Mouse (Mus musculus) spleen, embryonic (tissue): ENCODE data around the gene Armc9.

Source experiments
- CTCF ChIA-PET: fragments of 350-600 bp; sonication (Branson Sonifier 250); formaldehyde crosslinking; loops from one replicate; lab custom pipeline; 2022; lab: Charles Lee

Gene Armc9

DNA sequence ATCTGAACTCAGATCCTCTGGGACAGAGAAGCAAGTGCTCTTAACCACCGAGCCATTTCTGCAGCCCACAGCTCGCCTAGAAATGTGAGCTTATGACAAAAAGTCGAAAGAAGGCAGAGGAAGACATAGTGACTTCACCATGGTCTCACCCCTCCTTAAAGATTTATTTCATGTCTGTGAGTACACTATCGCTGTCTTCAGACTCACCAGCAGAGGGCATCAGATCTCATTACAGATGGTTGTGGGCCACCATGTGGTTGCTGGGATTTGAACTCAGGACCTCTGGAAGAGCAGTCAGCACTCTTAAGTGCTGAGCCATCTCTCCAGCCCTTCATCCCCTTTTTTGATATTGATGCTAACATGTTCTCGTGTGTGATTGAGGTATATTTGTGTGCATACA is 20.0 kb downstream of the Armc9 start:
- CTCF ChIA-PET: no interaction called here

DNA sequence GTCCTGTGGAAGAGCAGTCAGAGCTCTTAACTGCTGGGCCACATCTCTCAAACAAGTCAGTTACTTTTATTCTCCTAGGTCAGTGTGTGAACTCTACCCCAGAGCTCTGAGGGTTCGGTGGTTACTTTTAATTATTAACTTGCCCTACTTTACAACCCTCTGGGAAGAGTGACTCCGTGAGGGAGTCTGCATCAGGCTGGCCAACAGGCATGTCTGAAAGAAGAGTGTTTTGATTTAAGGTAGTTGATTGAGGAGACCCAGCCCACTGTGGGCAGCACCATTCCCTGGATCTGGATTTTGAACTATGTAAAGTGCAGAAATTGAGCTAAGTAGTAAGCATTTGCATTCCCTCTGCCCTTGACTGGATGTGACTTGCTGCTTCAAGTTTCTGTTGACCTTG is 21.5 kb downstream of the Armc9 start:
- CTCF ChIA-PET: no interaction called here

DNA sequence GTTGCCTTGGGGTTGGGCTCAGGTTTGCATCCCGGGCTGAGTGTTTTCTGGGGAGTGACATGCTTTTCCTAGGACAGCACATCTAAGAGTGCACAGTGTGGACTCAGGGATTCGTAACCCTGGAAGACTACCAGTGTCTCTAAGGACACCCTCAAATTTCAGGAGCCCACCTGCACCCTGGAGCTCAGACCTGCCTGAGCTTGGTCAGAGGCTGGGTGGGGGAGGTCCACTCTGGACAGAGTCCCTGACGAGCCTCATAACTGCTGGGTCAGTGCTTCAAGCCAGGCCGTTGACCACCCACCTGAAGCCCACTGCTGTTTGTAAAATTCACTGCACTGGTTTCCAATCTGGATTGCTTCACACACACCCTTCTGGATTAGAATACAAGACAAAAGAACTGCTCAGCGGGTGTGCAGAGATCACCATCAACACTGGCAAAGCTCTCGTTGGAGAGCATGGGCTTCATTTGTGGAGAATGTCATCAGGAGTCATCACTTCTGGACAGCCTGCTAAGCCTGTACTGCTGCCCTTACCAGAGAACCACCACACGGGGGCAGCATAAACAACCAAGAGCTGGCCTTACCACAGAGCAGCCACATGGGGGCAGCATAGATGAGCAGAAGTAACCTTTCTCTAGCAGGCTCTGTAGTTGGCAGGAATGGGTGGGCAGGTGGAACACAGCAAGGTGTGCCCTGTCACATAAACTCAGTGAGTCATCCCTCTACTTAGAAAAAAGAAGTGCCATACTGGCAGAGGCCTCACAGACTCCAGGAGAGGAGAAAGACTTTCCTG is 24.1 kb downstream of the Armc9 start:
- CTCF ChIA-PET: interaction anchor here (0.5 to 1.1 kb wide), 6 partner anchors 22 to 518 kb away, joined by 3 to 6 read pairs (median 3); no protein-coding TSS in a partner anchor

DNA sequence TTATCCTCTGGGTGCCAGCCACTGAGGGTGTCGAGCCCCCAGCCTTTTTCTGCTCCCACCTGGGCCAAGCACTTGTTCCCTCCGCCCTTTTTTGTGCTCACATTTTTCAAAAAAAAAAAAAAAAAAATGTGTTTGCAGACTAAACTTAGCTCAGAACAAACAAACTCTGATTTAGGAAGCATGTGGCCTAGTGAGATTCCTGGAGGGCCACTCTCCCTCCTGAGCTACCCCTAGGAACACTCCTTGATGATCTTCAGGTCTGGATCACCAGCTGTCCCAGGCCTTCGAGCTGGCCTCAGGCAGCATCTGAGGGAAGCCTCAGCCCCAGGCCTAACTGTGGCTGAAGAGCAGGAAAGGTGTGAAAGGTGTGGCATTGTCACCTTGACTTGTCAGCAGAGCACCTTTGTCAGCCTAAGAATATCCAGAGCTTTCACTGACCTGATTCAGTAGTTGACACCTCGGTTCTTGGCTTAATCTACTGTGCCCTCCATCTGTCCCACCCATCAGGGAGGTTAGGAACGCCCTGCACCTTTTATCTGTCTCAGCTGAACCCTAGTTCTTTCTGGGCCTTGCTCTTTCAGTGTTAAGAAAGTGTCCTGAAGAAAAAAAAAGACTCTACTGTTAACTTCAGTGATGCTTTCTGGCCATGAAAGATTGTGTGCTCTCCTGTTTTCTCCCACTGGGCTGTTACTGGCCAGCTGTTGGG is 27.6 kb downstream of the Armc9 start:
- CTCF ChIA-PET: interaction anchor here (0.7 kb wide), 1 partner anchor 126 kb away, joined by 4 read pairs; no protein-coding TSS in a partner anchor

DNA sequence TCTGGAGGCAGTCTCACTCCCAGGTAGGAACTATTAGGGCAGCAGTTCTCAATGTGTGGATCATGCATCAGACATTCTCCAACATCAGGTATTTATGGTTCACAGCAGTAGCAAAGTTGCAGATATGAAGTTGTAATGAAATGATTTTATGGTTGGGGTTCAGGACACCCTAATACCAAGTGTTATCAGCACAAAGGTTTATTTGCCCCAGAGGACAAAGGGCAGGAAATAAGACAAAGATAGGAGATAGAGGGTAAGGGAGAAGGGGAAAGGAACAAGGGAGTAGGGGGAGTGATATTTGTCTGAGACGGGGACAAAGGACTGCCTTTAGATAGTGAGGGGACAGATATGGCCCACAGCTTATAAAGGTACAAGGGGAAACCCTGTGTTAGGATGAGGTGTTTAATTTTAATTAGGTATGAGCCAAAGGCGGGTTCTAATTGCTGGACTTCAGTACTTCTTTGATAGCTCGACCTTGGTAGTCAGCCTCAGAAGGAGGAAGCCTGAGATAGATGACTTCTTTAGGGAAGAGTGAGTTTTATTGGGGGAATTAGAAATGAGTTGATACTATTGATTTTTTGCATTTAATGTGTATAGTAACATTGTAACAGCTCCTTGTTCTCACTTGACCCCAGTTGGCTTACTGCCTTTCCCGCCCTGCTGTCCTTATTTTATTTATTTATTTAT is 29.1 kb downstream of the Armc9 start:
- CTCF ChIA-PET: interaction anchor here (0.7 kb wide), 1 partner anchor 23 kb away, joined by 3 read pairs; no protein-coding TSS in a partner anchor

DNA sequence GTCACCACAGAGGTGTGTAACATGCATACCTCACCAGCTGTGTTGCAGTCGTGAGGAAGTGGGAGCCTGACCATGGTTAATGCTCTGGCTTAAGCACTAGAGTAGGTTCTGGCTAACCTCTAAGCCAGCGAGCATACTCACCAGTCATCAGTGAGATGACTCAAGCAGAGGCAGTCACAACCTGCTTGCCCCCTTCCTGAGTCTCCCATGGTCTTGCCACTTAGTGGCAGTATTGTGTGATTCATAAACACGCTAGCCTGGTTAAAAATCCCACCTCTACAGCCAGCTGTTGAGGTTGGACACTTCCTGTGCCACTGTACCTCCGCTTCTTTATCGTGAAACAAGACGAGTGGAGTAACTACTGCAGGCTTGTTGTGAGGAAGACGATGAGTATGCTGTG is 32.2 kb downstream of the Armc9 start:
- CTCF ChIA-PET: no interaction called here

DNA sequence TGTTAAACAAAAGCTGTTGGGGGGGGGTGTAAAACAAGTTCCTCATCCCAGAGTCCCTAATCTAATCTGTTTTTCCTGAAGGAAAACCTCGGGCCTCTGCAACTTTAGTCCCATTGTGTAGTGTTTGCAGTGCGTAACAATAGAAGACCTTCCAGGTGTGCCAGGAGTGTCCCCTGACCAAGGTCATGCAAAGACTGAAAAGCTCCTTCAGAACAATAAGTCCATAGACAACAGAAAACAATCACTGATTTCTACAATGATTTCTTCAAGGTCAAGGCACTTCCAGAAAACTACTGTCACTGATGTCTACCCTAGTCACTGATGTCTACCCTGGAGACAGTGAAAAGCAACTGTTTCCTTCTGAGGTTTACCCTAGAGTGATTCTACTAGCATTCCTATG is 33.3 kb downstream of the Armc9 start:
- CTCF ChIA-PET: no interaction called here

DNA sequence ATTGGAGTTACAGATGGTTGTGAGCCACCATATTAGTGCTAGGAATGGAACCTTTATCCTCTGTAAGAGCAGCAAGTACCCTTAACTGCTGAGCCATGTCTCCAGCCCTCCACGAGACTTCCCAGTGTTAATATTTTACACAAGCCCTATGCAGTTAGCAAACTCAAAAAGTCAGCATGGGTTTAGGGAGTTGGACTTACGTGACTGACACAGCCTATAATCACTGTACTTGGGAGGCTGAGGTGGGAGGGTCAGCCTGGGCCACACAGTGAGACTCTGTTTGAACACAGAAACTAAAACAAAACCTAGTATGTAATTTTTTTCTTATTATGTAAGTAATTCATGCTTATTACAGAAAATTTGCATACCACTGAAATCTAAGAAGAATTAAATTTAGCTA is 33.7 kb downstream of the Armc9 start:
- CTCF ChIA-PET: interaction anchor here (1.1 kb wide), 1 partner anchor 152 kb away, joined by 3 read pairs; no protein-coding TSS in a partner anchor

DNA sequence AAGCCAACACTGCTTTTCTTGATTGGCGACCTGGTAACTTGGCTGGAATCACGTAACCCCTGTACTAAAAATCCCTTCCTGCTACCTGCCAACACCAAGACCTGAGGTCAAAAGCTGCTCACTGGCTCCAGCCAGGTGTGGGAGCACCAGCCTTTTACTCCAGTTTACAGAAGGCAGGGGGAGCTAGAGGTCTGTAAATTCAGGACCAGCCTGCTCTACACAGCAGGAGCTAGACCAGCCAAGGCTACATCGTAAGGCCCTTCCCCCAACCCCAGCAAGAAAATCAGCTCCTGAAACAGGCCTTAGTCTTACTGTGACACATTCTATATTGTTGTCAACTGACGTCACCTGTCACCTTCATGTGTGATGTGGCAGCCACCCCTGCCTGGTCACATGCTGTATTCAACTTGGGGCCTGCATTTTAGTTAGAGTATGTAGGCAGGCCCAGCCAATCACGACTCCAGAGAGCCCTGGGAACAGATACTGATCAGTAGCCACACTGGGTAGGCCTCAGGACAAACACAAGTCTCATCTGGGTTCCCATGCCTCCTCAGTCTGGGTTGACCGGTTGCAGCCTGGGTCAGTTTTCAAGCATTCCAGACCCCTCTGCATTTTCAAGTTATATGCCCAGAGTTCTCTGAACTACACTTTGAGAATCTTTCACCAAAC is 34.6 kb downstream of the Armc9 start:
- CTCF ChIA-PET: interaction anchor here (1.1 kb wide), 1 partner anchor 151 kb away, joined by 3 read pairs; no protein-coding TSS in a partner anchor

DNA sequence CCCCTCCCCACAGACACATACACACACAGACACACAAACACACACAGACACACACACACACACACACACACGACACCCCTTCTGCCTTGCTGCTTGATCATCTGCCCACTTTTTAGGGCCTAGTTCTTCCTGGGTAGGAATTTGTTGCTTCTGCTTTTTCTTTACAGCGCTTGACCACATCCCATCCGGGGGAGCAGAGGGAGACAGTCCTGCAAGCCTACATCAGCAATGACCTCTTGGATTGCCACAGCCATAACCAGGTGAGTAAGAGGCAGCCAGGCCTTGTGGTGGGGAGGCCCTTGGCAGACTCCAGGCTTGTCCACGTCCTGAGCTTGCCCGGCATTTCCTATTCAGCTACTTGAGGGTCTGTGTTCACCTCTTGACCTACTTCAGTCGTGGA is 36.3 kb downstream of the Armc9 start:
- CTCF ChIA-PET: no interaction called here

DNA sequence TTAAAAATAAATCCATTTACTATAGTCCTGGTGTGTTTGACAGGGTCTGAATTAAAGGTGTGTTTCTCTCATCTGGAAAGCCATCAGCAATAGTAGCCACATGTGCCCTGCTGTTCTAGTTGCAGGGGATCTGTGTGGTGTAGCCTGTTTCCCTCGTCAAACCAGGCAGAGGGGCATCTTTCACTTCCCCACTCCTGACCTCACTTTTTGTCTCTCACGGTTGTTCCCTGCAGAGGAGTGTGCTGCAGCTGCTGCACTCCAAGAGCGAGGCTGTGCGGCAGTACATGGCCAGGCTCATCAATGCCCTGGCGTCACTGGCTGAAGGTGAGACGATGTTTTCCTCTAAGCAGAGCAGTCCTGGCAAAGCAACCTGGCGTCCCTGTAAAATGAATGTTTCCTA is 39.5 kb downstream of the Armc9 start:
- CTCF ChIA-PET: no interaction called here

DNA sequence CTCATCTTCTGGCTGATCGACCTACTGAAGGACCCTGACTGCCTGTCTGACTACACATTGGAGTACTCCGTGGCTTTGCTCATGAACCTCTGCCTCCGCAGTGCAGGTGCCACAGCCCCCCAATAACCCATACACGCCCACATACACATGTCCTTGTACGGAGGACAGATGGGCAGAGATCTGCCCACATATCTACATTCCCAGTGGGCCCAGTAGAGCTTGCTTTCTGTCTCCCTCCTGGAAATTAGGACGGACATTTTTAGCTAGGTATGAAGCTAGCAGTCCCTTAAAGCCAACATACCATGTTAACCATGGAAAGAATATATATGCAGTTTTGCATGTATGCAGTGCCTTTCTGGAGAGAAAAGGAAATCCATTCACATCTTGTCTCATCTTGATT is 43.7 kb downstream of the Armc9 start:
- CTCF ChIA-PET: no interaction called here

DNA sequence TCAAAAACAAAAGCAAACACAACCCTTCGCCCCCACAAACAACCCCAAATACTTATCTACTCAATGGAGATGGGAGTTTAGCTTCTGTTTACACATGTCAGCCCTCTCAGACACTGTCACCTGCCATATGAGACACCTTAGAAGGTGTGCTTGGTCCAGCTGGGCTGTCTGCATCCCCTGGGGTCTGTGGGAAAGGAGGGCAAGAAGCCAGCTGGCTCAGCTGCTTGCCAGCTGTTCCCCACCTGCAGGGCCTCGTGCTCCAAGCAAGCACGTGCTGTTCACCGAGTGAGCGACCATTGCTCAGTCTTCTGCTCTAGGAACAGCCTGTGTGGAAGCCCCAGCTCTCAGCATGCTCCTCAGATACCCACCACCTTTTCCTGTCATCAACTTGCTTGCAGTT is 44.4 kb downstream of the Armc9 start:
- CTCF ChIA-PET: no interaction called here

DNA sequence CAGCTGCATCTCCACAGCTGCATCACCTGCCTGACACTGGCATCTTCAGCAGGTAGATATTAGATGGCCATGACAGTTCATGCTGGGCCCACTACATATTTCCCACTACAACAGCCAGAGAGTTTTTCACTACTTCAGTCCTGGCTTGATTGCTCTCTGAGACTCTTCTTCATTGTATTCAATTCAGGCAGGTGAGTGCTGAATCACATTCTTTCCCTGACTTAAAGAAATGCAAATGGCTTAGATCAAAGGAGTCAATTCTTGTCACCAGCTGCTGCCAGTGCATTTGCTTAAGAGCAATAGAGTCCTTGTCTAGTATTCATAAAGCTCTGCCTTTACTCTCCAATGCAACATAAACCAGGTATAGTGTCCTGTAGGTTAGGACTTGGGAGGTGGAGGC is 46.7 kb downstream of the Armc9 start:
- CTCF ChIA-PET: no interaction called here

DNA sequence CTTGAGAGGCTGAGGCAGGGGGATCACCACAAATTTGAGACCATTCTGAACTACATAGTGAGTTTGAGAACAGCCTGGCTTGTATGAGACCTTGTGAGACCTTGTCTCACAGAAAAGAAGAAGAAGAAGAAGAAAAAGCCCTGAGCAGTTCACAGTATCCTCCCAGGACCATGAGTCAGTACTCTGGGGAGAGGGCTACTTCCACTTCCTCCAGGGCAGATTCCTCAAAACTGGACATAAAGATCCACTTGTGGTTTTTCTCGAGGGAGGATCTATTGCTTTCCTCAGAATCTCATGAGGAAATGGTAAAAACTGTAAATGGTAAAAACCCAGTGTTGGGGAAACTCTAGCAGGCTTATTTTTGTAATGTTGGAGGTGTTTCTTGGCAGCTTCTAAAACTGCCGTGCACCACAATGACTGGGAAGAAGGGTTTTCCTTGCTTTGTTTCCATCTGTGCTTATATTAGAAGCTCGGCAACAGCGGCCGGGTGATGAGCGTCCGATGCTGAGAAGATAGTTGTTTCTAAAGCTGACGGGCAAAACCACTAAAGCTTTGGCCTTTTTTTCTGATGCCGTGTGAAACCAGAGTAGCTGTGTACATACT is 48.1 kb downstream of the Armc9 start:
- CTCF ChIA-PET: no interaction called here

DNA sequence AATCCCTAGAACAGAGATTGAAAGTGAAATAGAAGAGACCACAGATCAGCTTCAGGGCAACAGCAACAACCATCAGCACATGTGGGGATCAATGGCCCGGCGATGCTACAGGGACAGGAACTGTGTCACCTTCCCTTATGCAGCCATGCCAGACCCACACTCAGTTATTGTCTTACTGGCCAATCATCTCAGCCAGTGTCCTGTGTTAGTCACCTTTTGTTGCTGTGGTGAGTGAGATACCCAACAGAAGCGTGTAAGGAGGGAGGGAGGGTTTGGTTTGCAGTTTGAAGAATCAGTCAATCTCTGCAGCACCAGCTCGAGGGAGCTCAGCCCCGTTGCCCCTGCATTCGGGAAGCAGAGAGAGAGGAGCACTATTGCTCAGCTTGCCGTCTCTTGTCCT is 56.1 kb downstream of the Armc9 start:
- CTCF ChIA-PET: no interaction called here

DNA sequence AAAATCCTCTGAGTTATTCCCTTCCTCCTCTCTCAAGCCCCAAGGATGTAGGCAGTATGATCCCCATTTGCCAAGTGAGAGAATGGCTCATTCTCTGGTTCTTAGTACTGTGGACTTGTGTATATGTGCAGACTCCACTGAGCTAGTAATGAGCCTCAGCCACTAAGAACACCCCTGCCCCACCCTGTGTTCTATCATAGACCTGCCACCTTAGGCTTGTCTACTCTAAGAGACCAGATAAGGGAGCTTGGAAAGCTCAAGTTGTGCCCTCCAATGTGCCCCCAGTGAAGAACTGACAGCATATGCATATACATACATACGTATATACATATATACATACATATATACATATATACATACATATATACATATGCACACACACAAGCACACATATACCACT is 56.9 kb downstream of the Armc9 start:
- CTCF ChIA-PET: no interaction called here

DNA sequence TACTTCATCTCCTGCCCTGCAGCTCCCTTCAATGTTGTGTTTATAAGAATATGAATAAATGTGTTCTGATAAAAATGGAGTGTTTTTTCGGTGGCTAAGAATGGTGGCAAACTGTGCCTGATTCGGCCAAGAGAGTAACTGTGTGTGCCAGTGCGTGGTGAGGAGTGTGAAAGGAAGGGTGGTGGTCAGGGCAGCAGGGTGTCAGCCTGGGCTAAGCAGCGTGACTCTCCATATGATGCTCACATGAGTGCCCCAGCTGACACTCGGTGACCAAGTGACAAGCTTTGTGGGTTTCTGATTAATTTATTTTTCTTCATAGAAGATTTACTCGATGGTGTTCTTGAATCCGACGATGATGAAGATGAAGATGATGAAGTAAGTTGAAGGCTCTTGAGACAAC is 58.2 kb downstream of the Armc9 start:
- CTCF ChIA-PET: interaction anchor here (0.5 to 1.4 kb wide), 2 partner anchors 34 to 64 kb away, joined by 3 read pairs; no protein-coding TSS in a partner anchor

DNA sequence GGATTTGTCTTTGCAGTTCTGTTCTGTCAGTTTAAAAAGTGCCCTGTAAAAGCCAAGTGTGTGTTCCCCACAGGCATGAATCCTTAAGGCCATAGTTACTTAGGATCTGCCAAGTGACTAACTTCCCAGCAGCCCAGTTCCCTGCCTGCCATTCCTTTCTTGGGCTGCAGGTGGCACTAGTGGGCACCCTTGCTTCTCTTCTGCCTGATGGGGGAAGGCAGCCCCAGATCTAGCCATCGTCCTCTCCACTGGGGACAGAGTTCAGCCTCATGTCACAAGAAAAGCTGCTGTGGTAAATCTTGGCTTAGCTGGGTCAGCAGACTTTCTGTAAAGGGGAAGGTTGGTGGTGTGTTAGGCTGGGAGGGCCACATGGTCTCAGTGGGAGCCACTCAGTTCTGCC is 59.6 kb downstream of the Armc9 start:
- CTCF ChIA-PET: interaction anchor here (0.5 to 0.9 kb wide), 2 partner anchors 53 to 86 kb away, joined by 3 to 4 read pairs; no protein-coding TSS in a partner anchor

DNA sequence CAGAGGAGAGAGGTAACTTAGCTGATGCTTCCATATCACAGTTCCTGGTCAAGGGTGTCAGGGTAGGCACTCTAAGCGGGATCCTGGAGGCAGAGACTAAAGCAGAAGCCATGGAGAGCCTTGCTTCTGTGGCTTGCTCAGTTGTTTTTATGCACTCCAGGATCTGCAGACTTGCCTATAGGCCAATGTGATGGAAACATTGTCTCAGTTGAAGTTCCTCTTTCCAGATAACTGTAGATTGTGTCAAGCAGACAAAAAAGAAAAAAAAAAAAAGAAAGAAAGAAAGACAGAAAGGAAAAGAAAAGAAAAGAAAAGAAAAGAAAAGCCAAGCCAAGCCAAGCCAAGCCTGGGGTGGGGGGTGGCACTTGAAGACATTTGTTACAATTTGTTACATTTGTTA is 60.7 kb downstream of the Armc9 start:
- CTCF ChIA-PET: interaction anchor here (0.6 kb wide), 2 partner anchors 209 to 357 kb away, joined by 3 read pairs; no protein-coding TSS in a partner anchor

DNA sequence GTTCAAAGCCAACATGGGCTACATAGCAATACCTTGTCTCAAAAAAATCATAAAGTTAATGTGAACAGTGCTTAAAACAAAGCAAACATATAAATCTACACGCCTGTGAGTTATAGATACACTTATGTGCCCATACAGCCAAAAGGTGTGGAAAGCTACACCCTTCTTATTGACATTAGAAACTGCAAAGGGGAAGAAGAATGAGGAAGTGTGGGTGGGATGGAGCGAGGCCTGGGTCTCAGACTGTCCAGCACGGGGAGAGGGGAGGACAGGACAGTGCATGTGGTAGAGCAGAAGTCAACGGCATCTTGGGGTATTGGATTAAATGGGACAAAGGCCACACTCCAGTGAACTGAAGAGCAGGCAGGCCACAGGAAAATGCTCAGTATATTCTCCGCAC is 61.8 kb downstream of the Armc9 start:
- CTCF ChIA-PET: interaction anchor here (0.5 to 0.7 kb wide), 3 partner anchors 24 to 256 kb away, joined by 3 to 7 read pairs (median 5); no protein-coding TSS in a partner anchor
